ENCODE assay signal across 11 mouse cellular contexts in the genomic region with DNA sequence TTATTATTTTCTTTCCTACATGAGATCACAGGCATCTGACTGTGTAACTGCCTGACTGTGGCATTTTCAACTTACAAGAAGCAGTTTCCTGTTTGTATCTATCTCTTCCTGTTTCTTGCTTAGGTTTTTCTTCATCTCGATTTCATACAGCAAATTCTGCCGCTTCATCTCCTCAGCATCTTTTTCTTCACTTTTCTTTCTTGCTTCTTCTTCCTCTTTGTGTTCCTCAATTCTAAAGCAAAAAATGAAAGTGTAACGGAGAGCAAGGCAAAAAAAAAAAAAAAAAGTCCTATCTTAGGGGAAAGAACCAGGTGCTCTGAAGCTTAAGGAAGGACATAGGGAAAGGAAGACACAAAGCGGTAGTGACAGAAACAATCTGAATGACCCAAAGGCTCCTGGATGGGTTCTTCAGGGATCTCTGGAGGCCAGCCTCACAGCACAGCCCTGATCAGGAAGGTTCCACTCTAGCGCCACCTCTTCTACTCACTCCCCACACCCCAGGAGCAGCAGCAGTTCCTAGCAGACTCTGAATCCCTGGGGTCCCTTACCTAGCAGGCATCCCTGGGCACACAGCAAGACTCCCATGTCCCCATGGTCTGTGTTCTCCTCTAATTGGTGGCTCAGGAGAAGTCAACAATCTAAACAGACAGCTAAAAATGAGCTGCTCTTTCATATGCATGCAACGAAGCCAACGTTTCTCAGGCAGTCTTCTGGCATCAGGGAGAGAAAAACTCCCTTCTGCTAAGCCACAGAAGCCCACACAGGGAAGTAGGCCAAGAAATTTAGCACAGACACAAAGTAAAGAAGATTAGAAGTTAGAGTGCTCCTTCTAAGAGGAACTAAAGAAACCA. TPM values are rescaled to one million over a fixed set of nuclear protein-coding genes. Genes with fewer than 3 reads are reported as not detected.
DNase-seq lines count a peak whose midpoint lies in the region; ATAC-seq and TF ChIP-seq lines count a peak whose summit lies in the region.
"Had no signal": no experiment of that assay in that cellular context is flagged by ENCODE, and none has a peak within 500 bp of the region (broad histone marks: within the 10 kb centered on the region; RNA-seq: fewer than 3 reads in every experiment).

No protein-coding gene starts in this region.

- H3K4me2 ChIP-seq in forebrain, postnatal 0 days (ENCODE audit: low read depth) = no peak overlapping the region
- H3K4me2 ChIP-seq in kidney, embryonic 14.5 days (replicated peaks; ENCODE audit: low read depth, low read length) = no peak overlapping the region
- H3K4me2 ChIP-seq in hindbrain, embryonic 13.5 days = no peak overlapping the region

- TF ChIP-seq CTCF in forebrain, postnatal 0 days (IDR thresholded peaks at IDR 0.05; ENCODE audit: low read depth) = no peak

- no peak overlapping the region for H3K4me3 ChIP-seq in forebrain, postnatal 0 days (ENCODE audit: low read depth, low read length)
- no peak overlapping the region for H3K4me3 ChIP-seq in forebrain, embryonic 10.5 days
- H3K4me3 ChIP-seq in kidney, embryonic 14.5 days (ENCODE audit: low read length) = no peak overlapping the region
- H3K4me3 ChIP-seq in hindbrain, embryonic 13.5 days = no peak overlapping the region

- no peaks in the 10 kb centered on the region for H3K9me3 ChIP-seq in forebrain, postnatal 0 days (ENCODE audit: low read length)
- no peaks in the 10 kb centered on the region for H3K9me3 ChIP-seq in forebrain, embryonic 10.5 days
- no peaks in the 10 kb centered on the region for H3K9me3 ChIP-seq in kidney, embryonic 14.5 days (ENCODE audit: control insufficient read depth, low read length)
- no peaks in the 10 kb centered on the region for H3K9me3 ChIP-seq in hindbrain, embryonic 13.5 days

- peaks cover 18% of the 10 kb centered on the region for H3K36me3 ChIP-seq in forebrain, postnatal 0 days (ENCODE audit: insufficient read depth)
- peaks cover 29% of the 10 kb centered on the region for H3K36me3 ChIP-seq in forebrain, embryonic 10.5 days (replicated peaks)
- no peaks in the 10 kb centered on the region for H3K36me3 ChIP-seq in kidney, embryonic 14.5 days (ENCODE audit: control insufficient read depth, insufficient read depth, low read length)
- H3K36me3 ChIP-seq in hindbrain, embryonic 13.5 days = peaks cover 52% of the 10 kb centered on the region

- H3K27ac ChIP-seq in forebrain, postnatal 0 days (ENCODE audit: low read depth, low read length) = peak overlapping the region; percentile 9; the same call in 1 of the 2 replicates
- H3K27ac ChIP-seq in forebrain, embryonic 10.5 days = no peak overlapping the region
- H3K27ac ChIP-seq in kidney, embryonic 14.5 days (ENCODE audit: low read depth, low read length) = no peak overlapping the region
- no peak overlapping the region for H3K27ac ChIP-seq in hindbrain, embryonic 13.5 days
- H3K27ac ChIP-seq: liver, embryonic 14.5 days had no signal

- 70% methylated on average over 7 of the region's 7 CpGs for WGBS in forebrain, postnatal 0 days
- WGBS in forebrain, embryonic 10.5 days = 78% methylated on average over 7 of the region's 7 CpGs
- WGBS in kidney, embryonic 14.5 days = 75% methylated on average over 7 of the region's 7 CpGs
- 73% methylated on average over 7 of the region's 7 CpGs for WGBS in hindbrain, embryonic 13.5 days

- ATAC-seq in forebrain, postnatal 0 days = peak; percentile 60
- ATAC-seq in kidney, embryonic 14.5 days (ENCODE audit: low FRiP score, low TSS enrichment) = no peak
- no peak for ATAC-seq in hindbrain, embryonic 13.5 days (ENCODE audit: low FRiP score)
- ATAC-seq: forebrain, embryonic 16.5 days had no signal

- H3K9ac ChIP-seq in forebrain, postnatal 0 days = no peak overlapping the region
- no peak overlapping the region for H3K9ac ChIP-seq in kidney, embryonic 14.5 days (ENCODE audit: low read depth, low read length)
- no peak overlapping the region for H3K9ac ChIP-seq in hindbrain, embryonic 13.5 days
- H3K9ac ChIP-seq: liver, embryonic 14.5 days had no signal

- H3K4me1 ChIP-seq in forebrain, postnatal 0 days (ENCODE audit: insufficient read depth) = no peaks in the 10 kb centered on the region
- no peaks in the 10 kb centered on the region for H3K4me1 ChIP-seq in forebrain, embryonic 10.5 days
- H3K4me1 ChIP-seq in kidney, embryonic 14.5 days (ENCODE audit: control insufficient read depth, insufficient read depth, low read length) = no peaks in the 10 kb centered on the region
- H3K4me1 ChIP-seq in hindbrain, embryonic 13.5 days (replicated peaks) = no peaks in the 10 kb centered on the region

- H3K27me3 ChIP-seq in forebrain, postnatal 0 days (ENCODE audit: insufficient read depth, low read length) = no peaks in the 10 kb centered on the region
- H3K27me3 ChIP-seq in forebrain, embryonic 10.5 days (ENCODE audit: poor library complexity, severe bottlenecking) = no peaks in the 10 kb centered on the region
- no peaks in the 10 kb centered on the region for H3K27me3 ChIP-seq in kidney, embryonic 14.5 days (ENCODE audit: control insufficient read depth, insufficient read depth, low read length)
- H3K27me3 ChIP-seq in hindbrain, embryonic 13.5 days = no peaks in the 10 kb centered on the region

- DNase-seq in forebrain, postnatal 0 days = peak; percentile 65
- DNase-seq in forebrain, embryonic 10.5 days (ENCODE audit: extremely low spot score, low spot score) = no peak
- peak; percentile 8 for DNase-seq in 3134 (ENCODE audit: extremely low read depth, insufficient read length, low spot score)
- DNase-seq in brain, adult 2 months (ENCODE audit: low read depth, low spot score) = peak; percentile 60
- peak; percentile 46 to 72 for DNase-seq in right cerebral cortex, postnatal 10 days (ENCODE audit: low spot score in 2 of 2)
- no peak for DNase-seq in embryo, embryonic 11 days

RNA-seq across cellular contexts. Expression of gene Ccdc173, which starts 11.2 kb away (rescaled TPM):
- 1.3 and 2.8 TPM in 2 replicates for total RNA-seq in forebrain, postnatal 0 days (2014; rRNA removed)
- polyA plus RNA-seq in forebrain, postnatal 0 days (2015; fragmentation: Nextera tagmentation; extraction: Ambion mirVana) = 1.2 and 1.4 TPM in 2 replicates
- 2.9 and 4.1 TPM in 2 replicates for polyA plus RNA-seq in forebrain, embryonic 10.5 days (2016; fragmentation: Nextera tagmentation; extraction: Ambion mirVana)
- 3.0 and 3.2 TPM in 2 replicates for polyA plus RNA-seq in kidney, embryonic 14.5 days (2014; fragmentation: Nextera tagmentation; extraction: Ambion mirVana)
- polyA plus RNA-seq in hindbrain, embryonic 13.5 days (2015; fragmentation: Nextera tagmentation; extraction: Ambion mirVana) = 4.0 and 4.4 TPM in 2 replicates

RNA-seq across cellular contexts. Expression of gene Phospho2, which starts 11.2 kb away (rescaled TPM):
- 39.2 and 40.8 TPM in 2 replicates for total RNA-seq in forebrain, postnatal 0 days (2014; rRNA removed)
- 29.8 and 32.3 TPM in 2 replicates for polyA plus RNA-seq in forebrain, postnatal 0 days (2015; fragmentation: Nextera tagmentation; extraction: Ambion mirVana)
- polyA plus RNA-seq in forebrain, embryonic 10.5 days (2016; fragmentation: Nextera tagmentation; extraction: Ambion mirVana) = 29.3 and 30.3 TPM in 2 replicates
- 21.7 and 25.1 TPM in 2 replicates for polyA plus RNA-seq in kidney, embryonic 14.5 days (2014; fragmentation: Nextera tagmentation; extraction: Ambion mirVana)
- polyA plus RNA-seq in hindbrain, embryonic 13.5 days (2015; fragmentation: Nextera tagmentation; extraction: Ambion mirVana) = 41.3 and 43.3 TPM in 2 replicates

RNA-seq across cellular contexts. Expression of gene Klhl23, which starts 43.5 kb away (rescaled TPM):
- 163 and 199 TPM in 2 replicates for total RNA-seq in forebrain, postnatal 0 days (2014; rRNA removed)
- polyA plus RNA-seq in forebrain, postnatal 0 days (2015; fragmentation: Nextera tagmentation; extraction: Ambion mirVana) = 43.0 and 87.2 TPM in 2 replicates
- polyA plus RNA-seq in forebrain, embryonic 10.5 days (2016; fragmentation: Nextera tagmentation; extraction: Ambion mirVana) = 27.3 and 28.7 TPM in 2 replicates
- 26.2 and 32.8 TPM in 2 replicates for polyA plus RNA-seq in kidney, embryonic 14.5 days (2014; fragmentation: Nextera tagmentation; extraction: Ambion mirVana)
- polyA plus RNA-seq in hindbrain, embryonic 13.5 days (2015; fragmentation: Nextera tagmentation; extraction: Ambion mirVana) = 66.8 and 67.4 TPM in 2 replicates
- total RNA-seq: monocyte, adult 5-6 weeks had no signal

RNA-seq across cellular contexts. Expression of gene Ppig, which starts 55.9 kb away (rescaled TPM):
- total RNA-seq in forebrain, postnatal 0 days (2014; rRNA removed) = 13.2 and 18.7 TPM in 2 replicates
- 88.0 and 125 TPM in 2 replicates for polyA plus RNA-seq in forebrain, postnatal 0 days (2015; fragmentation: Nextera tagmentation; extraction: Ambion mirVana)
- 155 and 168 TPM in 2 replicates for polyA plus RNA-seq in forebrain, embryonic 10.5 days (2016; fragmentation: Nextera tagmentation; extraction: Ambion mirVana)
- polyA plus RNA-seq in kidney, embryonic 14.5 days (2014; fragmentation: Nextera tagmentation; extraction: Ambion mirVana) = 151 and 156 TPM in 2 replicates
- 136 and 143 TPM in 2 replicates for polyA plus RNA-seq in hindbrain, embryonic 13.5 days (2015; fragmentation: Nextera tagmentation; extraction: Ambion mirVana)

Comparison
In these comparisons a context has a peak if more than half of its experiments do, and no peak if none do; other contexts are left out.
1. DNase-seq: peak in forebrain, postnatal 0 days (single experiment), 3134 (single experiment), brain, adult 2 months (single experiment) and right cerebral cortex, postnatal 10 days (2 of 2); none in forebrain, embryonic 10.5 days (single experiment) and embryo, embryonic 11 days (single experiment).